Mouse (Mus musculus) right cerebral cortex, adult 18-20 months (tissue): Measurements from ENCODE around the gene Btbd16.

Experiments used
- DNase-seq: peaks from one replicate; pipeline ENCODE4 v3.0.0; 2022; ENCODE audit warnings: mixed read lengths

Btbd16 gene

DNA sequence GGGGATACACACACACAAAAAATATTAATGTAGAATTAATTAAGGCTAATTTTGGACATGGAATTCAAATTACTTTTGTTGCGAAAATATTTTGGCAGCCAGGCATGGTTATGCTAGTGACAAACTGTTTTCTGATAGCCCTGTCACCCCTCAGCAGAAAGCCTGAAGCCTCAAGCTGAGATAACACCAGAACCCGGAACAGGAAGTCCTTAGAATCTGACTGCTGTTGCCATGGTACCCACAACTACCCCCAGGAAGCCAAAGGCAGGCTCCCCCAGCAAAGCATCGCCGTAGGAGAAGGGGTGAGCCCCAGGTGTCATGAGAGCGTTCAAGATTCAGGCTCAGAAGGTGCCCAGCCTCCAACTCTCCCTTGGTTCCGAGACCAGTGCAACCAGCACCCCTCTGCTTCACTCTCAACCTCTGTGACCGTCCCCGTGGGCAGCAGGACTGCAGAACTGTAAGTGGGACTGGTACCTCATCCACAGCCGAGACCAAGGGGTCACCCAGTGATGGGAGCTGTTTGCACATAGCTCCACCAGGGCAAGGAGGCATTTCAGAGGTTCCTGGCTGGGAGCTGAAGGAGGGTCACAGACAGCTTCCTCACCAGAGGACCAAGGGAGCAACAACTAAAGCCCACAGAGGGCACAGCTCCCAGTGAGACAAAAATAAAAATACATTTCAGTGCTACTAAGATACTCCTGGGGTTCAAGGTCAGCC is at the start of gene Btbd16:
Gene Btbd16 (plus strand): TSS at position 156 of the 717 bp plus-strand sequence.
- no peak for DNase-seq

DNA sequence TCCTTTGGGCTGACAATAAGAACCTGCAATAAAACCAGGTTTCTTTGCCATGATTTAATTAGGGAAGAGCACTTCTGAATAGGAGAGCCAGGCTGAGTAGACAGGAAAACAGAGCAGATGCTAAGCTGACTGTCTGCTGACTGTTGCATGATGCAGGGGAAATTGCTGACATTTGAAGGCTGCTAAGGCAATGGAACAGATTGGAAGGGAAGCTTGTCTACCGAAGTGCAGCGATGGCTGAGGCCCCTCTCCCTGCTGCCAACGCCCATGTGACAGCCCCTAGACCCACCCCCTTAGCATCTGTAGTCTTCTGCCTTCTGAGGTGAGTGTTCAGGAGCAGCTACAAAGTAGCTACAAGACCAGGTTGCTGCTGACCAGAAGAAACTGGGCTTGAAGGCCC is 47.7 kb upstream of the Btbd16 start:
- peak; percentile 20 for DNase-seq

DNA sequence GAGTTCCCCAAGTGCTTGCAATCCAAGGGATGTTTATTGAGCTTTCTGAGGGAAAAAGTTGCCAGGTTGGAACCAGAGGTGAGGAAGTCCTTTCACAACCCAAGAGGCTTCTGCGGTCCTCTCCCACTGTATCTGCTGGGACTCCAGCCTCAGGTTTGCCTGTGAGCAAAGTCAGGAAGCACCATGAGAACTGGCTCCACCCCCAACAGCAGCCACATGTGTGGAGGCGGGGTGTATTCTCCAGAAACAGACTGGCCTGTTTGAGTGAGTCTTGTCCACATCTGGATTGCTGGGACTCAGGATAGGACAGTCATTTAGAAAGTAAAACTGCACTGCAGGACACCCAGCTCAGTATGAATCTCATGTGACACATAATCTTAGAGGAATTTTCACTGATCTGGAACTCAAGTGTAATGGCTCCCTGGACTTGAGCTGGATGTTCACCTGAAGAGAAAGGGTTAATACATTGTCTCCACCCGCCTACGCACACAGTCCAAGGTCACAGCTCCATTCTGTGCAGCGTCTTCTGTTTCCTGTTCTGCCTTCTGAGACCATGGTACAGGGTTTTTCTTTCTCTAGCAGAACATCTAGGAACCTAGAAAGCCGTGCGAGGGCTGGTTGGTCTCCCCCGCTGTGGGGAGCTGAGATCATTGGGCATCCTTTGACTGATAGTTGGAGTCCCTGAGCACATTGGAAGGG is 47.0 kb upstream of the Btbd16 start:
- no peak for DNase-seq

DNA sequence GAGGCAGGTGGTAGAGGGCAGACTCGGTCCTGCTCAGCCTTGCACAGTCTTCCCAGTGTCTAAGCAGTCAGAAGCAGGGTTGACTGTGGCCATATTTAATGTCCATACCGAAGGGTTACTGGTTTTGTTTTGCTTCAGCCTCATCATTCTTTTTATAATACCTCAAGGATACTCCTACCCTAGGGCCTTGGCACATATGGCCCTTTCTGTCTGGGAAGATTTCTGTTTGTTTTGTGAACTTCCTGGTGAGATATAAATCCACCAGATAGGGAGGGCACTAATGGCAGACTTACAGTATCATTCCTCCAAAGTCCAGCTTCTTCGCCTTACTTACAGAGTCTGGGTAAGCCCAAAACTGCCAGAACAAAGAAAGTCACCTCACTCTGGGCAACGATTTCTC is 46.3 kb upstream of the Btbd16 start:
- no peak for DNase-seq

DNA sequence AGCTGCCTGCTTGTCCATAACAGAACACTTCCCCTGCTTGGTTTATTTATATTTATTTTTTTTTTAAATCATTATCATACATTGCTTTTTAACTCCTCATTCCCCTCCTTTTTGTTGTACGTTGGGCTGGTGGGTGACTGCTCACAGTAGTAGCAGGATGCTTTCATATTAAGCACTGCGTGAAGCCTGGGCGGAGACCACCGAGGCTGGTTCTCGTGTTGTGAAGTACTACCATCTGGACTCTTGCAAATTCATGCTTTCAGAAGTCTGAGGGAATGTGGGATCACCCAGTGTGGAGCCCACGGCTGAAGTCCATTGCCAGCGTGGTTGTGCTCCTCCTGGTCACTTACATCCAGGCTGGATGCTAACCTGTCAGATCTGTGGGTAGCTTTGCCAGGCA is 42.1 kb upstream of the Btbd16 start:
- no peak for DNase-seq

DNA sequence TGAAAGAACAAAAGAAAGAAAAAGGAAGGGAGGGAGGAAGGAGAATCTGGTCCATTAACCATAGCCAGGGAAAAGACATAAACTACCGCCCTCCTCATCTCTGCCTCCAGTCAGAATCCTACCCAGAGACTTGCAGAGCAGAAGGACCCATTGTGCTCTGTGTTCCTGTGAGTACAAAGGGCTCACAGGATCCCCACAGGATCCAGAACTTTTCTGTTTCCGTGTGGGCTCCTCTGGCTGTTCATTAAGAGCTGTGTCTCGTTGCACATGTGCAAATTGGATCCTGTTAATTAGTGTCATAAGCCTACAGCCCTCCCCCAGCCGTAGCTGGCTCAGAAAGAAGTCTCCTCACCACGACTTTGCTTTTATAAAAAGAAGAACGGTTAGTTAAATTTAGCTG is 41.0 kb upstream of the Btbd16 start:
- DNase-seq: peak; percentile 11

DNA sequence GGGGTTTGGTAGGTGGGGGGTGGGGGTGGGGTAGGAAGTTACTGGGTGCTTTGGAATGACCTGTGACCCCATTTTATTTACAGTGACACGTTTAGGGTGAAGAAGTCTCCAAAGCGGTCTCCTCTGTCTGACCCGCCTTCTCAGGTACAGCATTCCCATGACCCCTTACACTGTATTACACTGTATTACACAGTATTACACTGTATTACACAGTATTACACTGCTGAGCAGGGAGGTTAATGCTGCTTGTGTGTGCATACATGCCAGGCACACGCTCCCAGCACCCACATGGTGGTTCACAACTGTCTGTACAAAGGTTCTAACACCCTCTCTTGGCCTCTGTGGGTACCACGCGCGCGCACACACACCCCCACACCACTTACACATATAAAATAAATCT is 40.4 kb upstream of the Btbd16 start:
- DNase-seq: no peak

DNA sequence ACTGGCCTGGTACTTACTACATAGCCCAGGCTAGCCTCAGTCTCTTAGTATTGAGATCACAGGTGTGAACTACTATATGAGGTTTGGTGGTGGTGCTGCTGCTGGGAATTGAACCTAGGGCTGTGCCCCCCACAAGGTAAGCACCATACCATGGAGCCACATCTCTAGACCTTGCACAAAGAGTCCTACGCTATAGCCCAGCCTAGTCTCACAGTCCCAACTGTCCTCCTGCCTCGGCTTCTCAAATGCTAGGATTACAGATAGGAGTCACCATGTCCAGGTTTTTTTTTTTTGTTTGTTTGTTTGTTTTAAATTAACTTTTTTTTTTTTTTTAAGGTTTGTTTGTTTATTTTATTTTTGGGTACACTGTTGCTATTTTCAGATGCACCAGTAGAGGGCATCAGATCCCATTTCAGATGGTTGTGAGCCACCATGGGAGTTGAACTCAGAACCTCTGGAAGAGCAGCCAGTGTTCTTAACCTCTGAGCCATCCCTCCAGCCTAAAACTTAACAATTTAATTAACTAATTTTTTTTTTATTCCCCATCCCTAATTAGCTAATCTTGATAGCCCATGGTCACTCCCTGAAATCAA is 39.6 kb upstream of the Btbd16 start:
- no peak for DNase-seq

DNA sequence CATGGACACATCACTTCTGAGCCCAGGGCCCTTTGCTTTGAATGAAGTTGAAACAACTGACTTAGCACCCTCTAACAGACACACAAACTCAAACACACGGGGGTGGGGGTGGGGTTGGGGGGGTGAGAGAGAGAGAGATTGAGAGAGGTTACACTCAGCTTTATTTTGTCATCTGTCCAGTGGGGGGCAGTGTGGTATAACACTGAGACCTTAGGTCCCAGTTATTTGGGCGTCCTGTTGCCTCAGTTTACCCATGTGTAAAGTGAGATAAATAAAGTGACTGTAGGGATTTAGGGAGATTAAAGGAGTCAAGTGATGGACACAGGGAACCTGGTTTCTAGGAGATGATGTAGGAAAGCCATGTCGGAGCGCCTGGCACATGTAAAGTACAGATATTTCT is 32.8 kb upstream of the Btbd16 start:
- DNase-seq: no peak

DNA sequence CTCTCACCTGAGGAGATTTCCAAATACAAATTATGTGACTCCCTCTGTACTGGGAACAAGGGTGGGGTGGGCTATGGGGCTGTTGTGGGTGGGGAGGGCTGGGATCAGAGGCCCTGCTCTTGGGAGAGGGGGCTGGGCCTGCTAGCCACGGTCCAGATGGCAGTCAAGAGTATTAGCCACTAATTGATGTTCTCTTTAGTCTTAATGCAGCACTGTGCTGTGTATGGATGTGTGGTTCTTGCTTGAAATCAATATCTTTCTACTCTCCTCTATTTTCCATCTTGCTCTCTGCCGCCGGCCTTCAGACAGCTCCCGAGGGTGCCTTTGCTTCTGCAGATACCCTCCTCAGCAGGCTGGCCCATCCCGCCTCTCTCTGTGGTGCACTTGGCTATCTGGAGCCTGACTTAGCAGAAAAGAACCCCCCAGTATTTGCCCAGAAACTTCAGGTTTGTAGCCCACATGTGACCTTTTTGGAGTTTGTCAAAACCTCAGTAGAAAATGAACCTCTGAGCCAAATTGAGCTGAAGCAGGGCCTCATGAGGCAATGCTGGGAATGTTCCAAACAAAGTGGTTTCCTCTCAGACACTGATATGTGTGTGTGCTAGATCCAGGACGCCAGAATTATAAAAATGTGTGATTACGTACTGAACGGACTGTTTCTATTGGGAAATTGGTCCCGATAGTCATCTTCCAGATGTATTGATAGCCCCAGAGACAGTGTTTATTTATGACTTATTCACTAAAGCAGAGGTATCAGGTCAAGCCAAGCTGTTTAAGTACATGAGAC is 30.4 kb upstream of the Btbd16 start:
- no peak for DNase-seq

DNA sequence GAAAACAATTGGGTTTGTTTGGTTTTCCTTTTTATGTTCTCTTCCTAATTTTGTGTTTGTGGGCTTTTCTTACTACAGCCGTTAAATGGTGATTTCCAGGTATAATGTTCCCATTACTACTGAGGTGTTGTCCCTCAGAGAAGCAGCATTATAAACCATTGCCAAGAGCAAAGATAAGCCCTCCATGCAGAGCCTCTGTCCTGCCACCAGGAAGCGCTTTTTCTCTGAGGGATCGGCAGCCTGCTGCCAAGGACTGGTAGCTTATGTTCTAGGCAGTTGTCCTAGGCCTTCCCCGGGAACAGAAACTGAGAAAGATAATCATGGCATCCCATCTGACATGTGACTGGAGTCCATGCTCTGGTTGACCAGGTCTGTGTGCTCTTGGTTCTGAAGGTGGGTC is 24.7 kb upstream of the Btbd16 start:
- no peak for DNase-seq

DNA sequence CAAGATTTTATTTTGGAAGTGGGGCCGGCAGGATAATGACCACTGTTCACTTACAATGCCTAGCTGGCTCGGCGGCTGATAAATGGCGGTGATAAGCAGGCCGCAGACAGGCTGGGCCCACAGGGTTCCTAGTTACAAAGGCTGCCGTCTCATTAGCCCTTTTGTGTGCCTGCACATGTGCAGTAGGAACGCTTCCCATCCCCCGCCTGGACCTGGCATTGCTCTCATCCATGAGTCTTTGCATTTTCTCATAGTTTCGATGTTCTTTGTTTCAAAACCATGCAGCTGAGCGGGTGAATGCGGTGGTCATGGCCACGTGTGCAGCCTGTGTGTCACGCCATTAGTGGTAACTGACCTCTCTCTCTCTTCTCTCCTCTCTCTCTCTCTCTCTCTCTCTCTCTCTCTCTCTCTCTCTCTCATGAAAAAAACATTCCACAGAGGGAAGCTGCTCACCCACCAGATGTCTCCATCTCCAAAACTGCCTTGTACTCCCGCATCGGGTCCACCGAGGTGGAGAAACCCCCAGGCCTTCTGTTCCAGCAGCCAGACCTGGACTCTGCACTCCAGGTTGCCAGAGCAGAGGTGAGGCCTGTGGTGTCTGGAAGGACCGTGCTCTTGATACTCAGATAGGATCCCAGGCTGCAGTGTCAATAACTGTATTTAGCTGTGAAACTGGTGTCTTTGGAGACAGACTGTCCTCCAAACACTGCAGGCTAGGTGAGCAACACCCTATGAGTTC is 22.9 kb upstream of the Btbd16 start:
- no peak for DNase-seq

DNA sequence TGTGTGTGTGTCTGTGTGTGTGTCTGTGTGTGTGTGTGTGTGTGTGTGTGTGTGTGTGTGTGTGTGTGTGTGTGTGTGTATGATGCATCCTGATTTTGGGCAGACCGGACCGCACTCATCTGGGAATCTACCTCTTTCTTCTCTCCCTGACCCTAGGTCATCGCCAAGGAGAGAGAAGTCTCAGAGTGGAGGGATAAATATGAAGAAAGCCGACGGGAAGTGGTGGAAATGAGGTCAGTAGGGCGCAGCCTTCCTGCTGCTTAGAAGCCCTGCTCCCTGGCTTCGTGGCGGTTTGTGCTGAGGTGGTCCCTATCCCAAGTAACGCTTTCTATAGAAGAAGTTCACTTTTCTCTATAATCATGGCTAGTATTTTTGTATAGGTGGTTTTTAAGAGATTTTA is 22.2 kb upstream of the Btbd16 start:
- DNase-seq: no peak

DNA sequence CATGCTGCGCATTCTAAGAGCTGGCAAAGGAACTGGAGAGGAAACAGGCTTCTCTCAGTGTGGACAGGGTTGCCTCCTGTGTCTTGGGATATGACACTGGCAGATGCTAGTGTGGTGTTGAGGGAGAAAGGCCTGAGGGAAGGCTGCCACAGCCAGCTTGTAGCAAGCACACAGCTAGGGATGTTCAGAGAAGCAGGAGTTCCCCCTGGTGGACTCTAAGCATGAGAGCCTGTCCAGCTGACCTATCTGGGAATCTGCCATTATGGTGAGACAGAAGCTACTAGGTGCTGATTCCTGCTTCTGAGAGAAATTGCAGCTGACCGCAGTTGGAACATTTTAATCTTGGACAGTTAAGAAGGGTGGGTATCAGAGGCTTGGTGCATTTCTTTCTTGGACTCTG is 19.1 kb upstream of the Btbd16 start:
- no peak for DNase-seq

DNA sequence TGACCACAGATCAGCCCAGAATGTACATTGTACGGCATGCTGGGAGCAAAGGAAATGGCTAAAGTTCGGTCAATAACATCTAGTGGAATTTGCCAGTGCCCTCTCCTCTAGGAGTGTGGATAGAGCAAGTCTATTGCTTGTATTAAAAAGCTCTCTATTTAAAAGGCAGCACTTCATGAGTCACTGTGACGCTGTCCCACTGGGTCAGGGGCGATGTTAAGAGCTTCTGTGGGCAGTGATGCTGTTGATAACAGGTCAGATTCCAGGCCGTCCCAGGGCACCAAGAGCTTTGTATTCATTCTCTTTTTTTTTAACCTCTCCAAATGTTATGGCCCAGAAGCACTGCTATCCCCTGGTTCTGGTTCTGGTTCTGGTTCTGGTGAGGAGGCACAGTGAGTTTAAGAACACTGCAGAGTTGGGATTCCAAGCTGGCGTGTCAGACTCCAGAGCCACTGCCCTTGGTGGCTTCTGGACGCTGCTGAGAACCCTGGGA is 17.5 kb upstream of the Btbd16 start:
- no peak for DNase-seq

DNA sequence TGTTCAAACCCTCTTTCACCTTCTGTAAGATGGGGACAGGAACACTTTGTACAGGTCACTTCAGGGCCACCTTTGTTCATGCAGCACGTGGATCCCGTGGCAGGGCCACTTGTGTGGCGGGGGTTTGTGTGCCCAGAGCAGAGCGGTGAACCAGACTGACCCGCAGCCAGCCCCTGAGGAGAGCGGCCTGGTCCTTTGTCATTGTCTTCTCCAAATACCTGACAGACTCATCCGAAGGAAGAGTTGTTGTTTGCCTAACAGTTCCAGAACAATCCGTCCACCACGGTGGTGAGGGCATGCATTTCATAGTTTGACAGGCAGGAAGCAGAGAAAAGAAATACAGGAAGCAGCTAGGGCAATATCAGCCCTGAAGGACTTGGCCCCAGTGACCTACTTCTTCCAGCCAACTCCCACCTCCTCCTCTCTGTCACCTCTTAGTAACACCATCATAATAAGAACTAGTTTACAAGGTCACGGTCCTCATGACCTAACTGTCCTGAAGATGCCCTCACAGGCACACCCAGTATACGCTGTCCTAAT is 16.5 kb upstream of the Btbd16 start:
- no peak for DNase-seq

DNA sequence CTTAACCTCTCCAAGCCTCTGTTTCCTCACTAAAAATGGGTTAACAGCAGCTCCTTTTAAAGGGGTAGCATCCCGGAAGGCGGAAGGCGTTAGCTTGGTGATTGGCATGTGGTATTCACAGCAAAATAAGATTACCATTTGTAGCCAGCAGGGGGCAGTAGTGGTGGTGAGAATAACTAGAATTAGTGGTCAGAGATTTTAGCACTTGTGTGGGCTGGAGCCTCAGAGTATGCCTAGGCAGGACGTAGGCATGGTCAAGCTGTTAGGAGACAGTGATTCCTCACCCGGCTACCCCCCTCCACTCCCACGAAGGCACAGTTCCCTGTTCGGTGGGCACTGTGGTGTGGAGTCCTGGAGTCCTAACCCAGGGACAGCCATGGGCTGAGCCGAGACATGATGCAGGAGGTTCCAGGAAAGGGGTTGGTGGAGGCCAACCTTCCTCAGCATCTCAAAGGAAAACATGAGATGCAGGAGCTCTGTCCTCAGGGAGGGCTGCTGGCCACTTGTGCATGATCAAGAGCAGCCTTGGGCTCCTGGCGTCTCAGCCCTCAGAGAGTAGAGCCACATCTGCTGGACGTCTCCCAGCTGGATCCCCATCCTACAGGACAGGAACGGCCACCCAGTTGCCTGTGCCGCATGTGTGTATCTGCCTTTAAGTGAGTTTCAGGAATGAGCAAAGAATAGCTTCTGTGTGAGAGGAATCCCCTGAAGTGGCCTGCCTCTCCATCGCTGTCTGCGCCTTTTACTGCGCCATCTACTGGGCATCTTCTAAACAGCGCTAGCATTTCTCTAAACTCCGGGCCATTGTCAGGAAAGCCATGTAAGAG is 11.6 kb upstream of the Btbd16 start:
- DNase-seq: peak; percentile 76

DNA sequence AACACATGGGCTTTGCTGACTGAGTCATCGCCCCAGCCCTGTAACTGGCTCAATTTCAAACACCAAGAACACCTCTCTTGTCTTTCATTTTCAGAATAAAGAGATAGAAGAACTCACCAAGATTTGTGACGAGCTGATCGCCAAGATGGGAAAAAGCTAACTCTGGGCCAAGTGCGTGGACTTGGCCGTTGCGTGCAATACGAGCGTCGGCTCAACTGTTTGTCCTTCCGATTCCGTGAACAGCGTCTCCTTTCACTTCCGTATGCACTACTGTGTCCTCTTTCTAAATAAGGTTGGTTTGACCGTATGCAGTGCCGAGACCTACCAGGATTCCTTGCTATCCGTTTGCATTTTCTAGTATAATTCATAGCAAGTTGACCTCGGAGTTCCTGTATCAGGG is 9.7 kb upstream of the Btbd16 start:
- no peak for DNase-seq

DNA sequence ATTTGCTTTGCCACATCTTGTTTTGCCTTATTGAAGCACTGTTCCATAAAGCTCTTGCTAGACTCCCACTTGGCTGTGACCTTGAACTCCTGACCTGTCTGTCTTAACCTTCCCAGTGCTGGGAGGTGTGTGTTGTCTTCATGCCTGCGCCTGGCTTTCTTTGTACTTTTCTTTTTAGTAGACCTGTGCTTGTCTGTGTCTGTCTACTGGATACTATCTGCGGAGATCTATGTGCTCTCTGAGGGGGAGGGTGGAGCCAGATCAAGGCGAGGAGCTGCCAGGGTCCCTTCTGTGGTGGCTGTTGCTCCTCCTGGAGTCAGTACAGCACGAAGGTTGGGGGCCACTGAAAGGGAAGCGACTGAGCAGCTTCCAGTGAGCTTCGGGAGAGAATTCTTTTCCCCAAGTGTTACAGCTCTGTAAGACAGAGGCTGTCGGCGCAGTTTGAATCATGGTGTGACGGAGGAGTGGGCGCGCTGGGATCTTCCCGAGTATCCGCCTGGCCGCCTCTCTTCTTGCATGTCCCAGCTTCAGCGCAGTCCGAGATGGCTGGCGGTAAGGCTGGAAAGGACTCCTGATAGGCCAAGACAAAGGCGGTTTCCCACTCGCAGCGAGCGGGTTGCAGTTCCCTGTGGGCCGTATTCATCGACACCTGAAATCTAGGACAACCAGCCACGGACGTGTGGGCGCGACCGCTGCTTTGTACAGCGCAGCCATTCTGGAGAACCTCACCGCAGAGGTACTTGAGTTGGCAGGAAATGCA is 7.3 kb upstream of the Btbd16 start:
- DNase-seq: no peak

DNA sequence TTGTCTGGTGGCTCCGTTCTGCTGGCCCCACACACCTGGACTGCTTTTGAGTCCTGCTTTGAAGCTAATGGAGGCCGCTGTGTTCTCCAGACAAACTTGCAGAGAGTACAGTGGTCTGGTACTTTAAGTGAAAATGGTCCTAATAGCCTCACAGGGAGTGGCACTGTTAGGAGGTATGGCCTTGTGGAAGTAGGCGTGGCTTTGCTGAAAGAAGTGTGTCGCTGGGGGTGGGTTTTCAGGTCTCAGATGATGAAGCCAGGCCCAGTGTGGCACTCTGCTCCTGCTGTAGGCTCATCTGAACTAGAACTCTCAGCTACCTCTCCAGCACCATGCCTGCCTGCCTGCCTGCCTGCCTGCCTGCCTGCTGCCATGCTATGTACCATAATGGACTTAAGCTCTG is 5.7 kb upstream of the Btbd16 start:
- no peak for DNase-seq

DNA sequence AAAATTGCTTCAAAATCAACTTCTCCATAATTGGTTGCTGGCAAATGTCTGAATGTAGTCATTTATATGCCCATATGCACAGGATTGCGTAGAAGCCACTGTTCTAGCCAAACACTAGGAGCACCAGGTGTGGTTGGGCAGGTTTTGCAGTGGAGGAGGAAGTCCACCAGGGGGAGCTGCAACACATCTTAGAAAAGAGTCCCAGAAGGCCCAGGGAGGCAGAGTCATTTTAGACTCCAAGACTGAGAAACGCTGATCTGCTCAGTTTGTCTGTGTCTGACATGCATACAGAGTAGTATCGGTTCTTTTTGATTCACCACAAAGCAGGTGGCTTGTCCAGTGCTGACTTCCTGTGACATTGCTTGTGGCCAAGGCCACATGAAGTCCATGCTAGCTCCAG is 3.2 kb upstream of the Btbd16 start:
- peak; percentile 75 for DNase-seq
